Mouse (Mus musculus): Measurements from ENCODE around the gene Cdk19.
A peak's percentile ranks its signal among the peaks of the same experiment; 100 is the strongest.

DNA sequence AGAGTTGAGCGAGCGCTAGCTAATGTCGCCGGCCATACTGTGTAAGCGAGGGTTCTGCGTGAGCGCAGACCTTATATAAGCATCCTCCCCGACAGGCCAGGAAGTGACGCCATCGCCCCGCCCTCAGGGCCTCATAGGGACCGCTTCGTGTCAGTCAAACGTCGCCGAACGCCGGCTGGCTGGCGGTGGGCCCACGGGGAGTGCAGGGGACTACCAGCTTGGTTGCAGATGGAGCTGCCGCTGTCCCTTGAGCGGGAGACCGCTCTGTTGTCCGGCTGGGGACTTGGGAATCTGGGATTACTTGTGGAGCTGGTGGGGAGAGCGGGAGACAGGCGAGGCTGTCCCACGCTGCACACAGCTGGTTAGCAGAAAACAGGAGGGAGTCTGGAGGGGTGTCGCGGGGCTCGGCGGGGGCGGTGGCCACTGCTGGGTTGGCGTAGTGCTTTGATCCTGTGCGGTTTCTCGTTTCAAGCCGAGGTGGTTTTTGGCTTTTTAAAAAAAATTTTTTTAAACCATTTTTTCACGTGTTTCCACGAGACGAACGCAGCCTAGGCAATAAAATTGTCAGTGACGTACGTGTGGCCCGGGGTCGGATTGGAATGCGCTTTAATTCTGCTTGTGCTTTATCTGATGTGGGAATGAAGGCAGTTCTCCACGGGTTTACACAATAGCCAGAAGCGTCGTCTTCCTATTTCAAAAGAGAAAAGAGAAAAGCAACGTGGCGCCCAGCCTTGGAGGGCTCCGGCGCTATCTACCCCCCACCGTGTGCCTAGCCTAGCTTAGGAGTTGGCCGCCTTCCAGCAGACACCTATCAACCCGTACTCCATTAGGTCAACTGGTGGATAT, 37.0 kb upstream of the Cdk19 start, which contains the start of gene Amd1:
- TF ChIP-seq UBTF (IDR thresholded peaks at IDR 0.05; ENCODE audit: borderline replicate concordance, insufficient read depth, low read depth, low read length): no peak
- peak; percentile 51 for TF ChIP-seq NELFE (IDR thresholded peaks at IDR 0.05; ENCODE audit: low read depth, low read length)
- TF ChIP-seq MAFK (IDR thresholded peaks at IDR 0.05; ENCODE audit: borderline replicate concordance, low read depth, low read length): no peak
- TF ChIP-seq TAL1 (IDR thresholded peaks at IDR 0.05; ENCODE audit: low read length): peak; percentile 20; the same call in 1 of the 2 replicates
- TF ChIP-seq ZMIZ1 (IDR thresholded peaks at IDR 0.05; ENCODE audit: low read depth, low read length): peak; percentile 76
- TF ChIP-seq JUND (IDR thresholded peaks at IDR 0.05; ENCODE audit: low read depth, low read length): no peak
- no peak for TF ChIP-seq ZNF384 (IDR thresholded peaks at IDR 0.05; ENCODE audit: low read depth, low read length)
- TF ChIP-seq EP300 (IDR thresholded peaks at IDR 0.05; ENCODE audit: low read depth in 1 of 2, low read length in 2 of 2): peak; percentile 39 to 48; a peak in 3 of 4 replicates
- TF ChIP-seq POLR2A (IDR thresholded peaks at IDR 0.05; ENCODE audit: control insufficient read depth in 1 of 2, insufficient read depth in 1 of 2, low read depth in 1 of 2, low read length in 2 of 2, poor library complexity in 1 of 2): peak; percentile 14 to 74; a peak in 2 of 4 replicates
- TF ChIP-seq MAZ (IDR thresholded peaks at IDR 0.05; ENCODE audit: low read depth, low read length): peak; percentile 31; the same call in 1 of the 2 replicates
- TF ChIP-seq KAT2A (conservative IDR thresholded peaks at IDR 0.05; ENCODE audit: low read depth, low read length): no peak; the same call in 1 of the 2 replicates
- 0 out of 2 replicates have a peak, but pooled peaks have one; percentile 46 for TF ChIP-seq ELF1 (IDR thresholded peaks at IDR 0.05; ENCODE audit: low read depth, low read length)
- TF ChIP-seq SIN3A (IDR thresholded peaks at IDR 0.05; ENCODE audit: low read length): no peak
- TF ChIP-seq CTCF (IDR thresholded peaks at IDR 0.05 in 2 of 3, conservative IDR thresholded peaks at IDR 0.05 in 1 of 3; ENCODE audit: control insufficient read depth in 1 of 3, insufficient read depth in 1 of 3, low read depth in 2 of 3, low read length in 3 of 3, poor library complexity in 1 of 3, severe bottlenecking in 1 of 3): no peak
